Mouse (Mus musculus) midbrain, embryonic 16.5 days (tissue): Measurements from ENCODE around the gene Pik3r1. TPM values are rescaled to one million over a fixed set of nuclear protein-coding genes. Genes with fewer than 3 reads are reported as not detected.

Experiments
- ATAC-seq: fragments of 200-750 bp; cut with Nextera tagmentation; 2 replicates; pipeline ENCODE4 v1.8.0; 2017; ENCODE audit warnings: moderate TSS enrichment
- H3K27ac ChIP-seq: fragments of 300-500 bp; sonication (generic); 2 replicates; pipeline ENCODE4 v1.5.1; 2014; ENCODE audit warnings: mild to moderate bottlenecking, low read length, mixed read lengths
- H3K27me3 ChIP-seq: fragments of 300-500 bp; sonication (generic); 2 replicates; pipeline ENCODE4 v1.6.1; 2014; ENCODE audit warnings: low read depth, low read length, mixed read lengths; ENCODE audit not compliant: control insufficient read depth, insufficient read depth
- H3K36me3 ChIP-seq: fragments of 300-500 bp; sonication (generic); 2 replicates; pipeline ENCODE4 v1.6.1; 2014; ENCODE audit warnings: mild to moderate bottlenecking, low read length, moderate library complexity, mixed read lengths; ENCODE audit not compliant: control insufficient read depth, insufficient read depth
- H3K4me1 ChIP-seq: fragments of 300-500 bp; sonication (generic); 2 replicates; pipeline ENCODE4 v1.6.1; 2014; ENCODE audit warnings: mild to moderate bottlenecking, low read length, mixed read lengths; ENCODE audit not compliant: control insufficient read depth, insufficient read depth
- H3K4me2 ChIP-seq: fragments of 300-500 bp; sonication (generic); 2 replicates; pipeline ENCODE4 v1.6.1; 2014; ENCODE audit warnings: mild to moderate bottlenecking, low read length, mixed read lengths
- H3K4me3 ChIP-seq: fragments of 300-500 bp; sonication (generic); 2 replicates; pipeline ENCODE4 v1.5.1; 2014; ENCODE audit warnings: low read depth, mild to moderate bottlenecking, low read length, moderate library complexity, mixed read lengths
- H3K9ac ChIP-seq: fragments of 300-500 bp; sonication (generic); 2 replicates; pipeline ENCODE4 v1.6.1; 2014; ENCODE audit warnings: low read depth, low read length, mixed read lengths
- H3K9me3 ChIP-seq: fragments of 300-500 bp; sonication (generic); replicated peaks from 2 replicates; pipeline ENCODE4 v1.6.1; 2014; ENCODE audit warnings: mild to moderate bottlenecking, low read length, mixed read lengths; ENCODE audit not compliant: control insufficient read depth, poor library complexity, severe bottlenecking
- WGBS: fragments of 180-500 bp; shearing (Covaris S2); extraction: QIAGEN DNeasy Blood & Tissue Kit; methylation state at CpG from one replicate; pipeline ENCODE4 v1.1.7; 2014; 5-methylcytosine and 5-hydroxymethylcytosine counted together
- polyA plus RNA-seq: library from polyadenylated mRNA; unstranded; fragments of >200 nt; fragmentation: Nextera tagmentation; extraction: Ambion mirVana; gene quantifications from 2 replicates; pipeline ENCODE4 v1.2.1, GENCODE M21; 2015

Gene Pik3r1
- polyA plus RNA-seq, 1 experiment from 2014 or later: 45.7 TPM

GRCm38 (mm10) chr13:101771071-101771470 lies 3.1 kb upstream of the Pik3r1 start:
- Histone ChIP-seq H3K36me3 (no peaks in the 10 kb centered on the region), H3K9me3 (no peaks in the 10 kb centered on the region), H3K27me3 (no peaks in the 10 kb centered on the region), H3K9ac (no peak overlapping the region), H3K4me3 (no peak overlapping the region), H3K27ac (no peak overlapping the region), H3K4me2 (no peak overlapping the region), H3K4me1 (peaks cover 9% of the 10 kb centered on the region)
- ATAC-seq: no peak

DNA sequence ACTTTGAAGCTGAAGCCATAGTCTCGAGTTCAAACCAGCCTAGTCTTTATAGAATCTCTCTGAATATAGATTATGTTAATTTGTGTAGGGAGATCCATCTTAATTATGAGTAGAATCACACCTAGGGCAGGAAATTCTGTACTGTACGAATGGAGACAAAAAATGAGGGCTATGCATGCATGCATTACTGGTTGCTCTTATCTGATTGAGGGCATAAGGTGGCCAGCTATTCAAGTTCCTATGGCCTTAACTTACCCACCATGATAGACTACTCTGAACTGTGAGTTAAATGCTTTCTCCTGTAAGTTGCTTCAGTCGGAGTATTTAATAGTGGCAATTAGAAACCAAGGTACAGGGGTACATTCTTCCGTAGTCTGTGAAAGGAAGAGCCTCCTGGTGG lies 1.9 kb upstream of the Pik3r1 start:
- WGBS: 89% methylated on average over 4 of the region's 4 CpGs
- Histone ChIP-seq H3K27me3 (no peaks in the 10 kb centered on the region), H3K36me3 (no peaks in the 10 kb centered on the region), H3K4me2 (no peak overlapping the region), H3K9me3 (no peaks in the 10 kb centered on the region), H3K4me1 (peaks cover 20% of the 10 kb centered on the region), H3K4me3 (no peak overlapping the region), H3K27ac (no peak overlapping the region), H3K9ac (no peak overlapping the region)
- no peak for ATAC-seq

DNA sequence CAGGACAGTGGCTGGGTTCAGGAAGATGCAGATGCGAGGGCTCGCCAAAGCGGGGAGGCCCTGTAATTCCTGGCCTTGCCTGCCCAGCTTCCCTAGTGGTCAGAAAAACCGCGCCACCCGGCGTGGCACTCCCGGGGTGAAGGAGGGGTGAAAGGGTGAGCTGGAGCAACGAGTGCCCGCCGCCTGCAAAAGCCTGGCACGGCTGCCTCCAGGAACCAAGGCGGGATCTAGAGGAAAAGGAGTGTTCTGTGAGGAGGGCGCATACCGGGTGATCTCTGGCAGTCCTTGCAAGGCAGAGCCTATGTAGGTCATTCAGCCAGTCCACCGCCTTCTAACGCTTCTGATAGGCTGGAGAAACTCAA lies 594 bp upstream of the Pik3r1 start:
- WGBS: under 1% methylated on average over 17 of the region's 17 CpGs
- peak overlapping the region; percentile 82 for H3K4me2 ChIP-seq

DNA sequence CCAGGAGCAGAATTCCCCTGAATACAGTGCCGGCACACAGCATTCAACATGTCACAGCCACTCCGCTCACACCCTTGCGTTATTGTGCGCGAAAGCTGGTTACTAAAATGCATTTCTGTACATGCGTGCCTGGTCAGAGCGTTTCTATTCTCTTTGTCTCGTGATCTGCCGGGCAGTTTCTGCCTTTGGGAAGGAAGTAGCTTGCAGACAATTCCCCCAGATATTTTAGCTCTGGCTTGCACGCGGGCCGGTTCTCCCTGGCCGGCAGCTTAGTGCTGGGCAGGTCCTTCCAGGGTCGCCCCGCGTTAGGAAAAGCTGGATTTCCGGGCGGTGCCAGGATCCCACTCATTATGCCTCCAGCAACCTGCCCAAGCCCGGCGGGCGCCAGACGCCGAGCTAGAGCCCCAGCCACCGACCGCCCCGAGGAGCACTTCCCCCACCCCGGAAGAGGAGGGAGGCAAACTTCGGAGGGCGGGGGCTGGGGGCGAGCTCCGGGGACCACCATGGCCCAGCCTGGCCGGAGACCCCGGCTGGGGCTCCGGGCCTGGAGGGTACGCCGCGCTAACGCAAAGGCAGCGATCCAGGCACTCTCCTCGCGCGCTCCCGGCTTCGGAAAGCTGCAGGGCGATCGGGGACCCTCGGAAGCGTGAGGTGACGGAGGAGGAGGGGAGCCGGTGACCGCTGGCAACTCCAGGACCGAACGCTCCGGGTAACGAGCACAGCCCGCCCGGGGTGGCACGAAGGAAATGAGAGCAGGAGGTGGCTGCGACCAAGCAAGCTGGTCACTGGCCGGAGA lies 806 bp downstream of the Pik3r1 start:
- peak overlapping the region; percentile 95 for H3K9ac ChIP-seq
- H3K4me1 ChIP-seq: peaks cover 30% of the 10 kb centered on the region
- WGBS: under 1% methylated on average over 57 of the region's 60 CpGs
- H3K36me3 ChIP-seq: no peaks in the 10 kb centered on the region
- no peaks in the 10 kb centered on the region for H3K27me3 ChIP-seq
- no peaks in the 10 kb centered on the region for H3K9me3 ChIP-seq
- H3K27ac ChIP-seq: peak overlapping the region; percentile 97
- H3K4me3 ChIP-seq: peak overlapping the region; percentile 90
- peak overlapping the region; percentile 86 for H3K4me2 ChIP-seq
- peak; percentile 58 for ATAC-seq

More for the DNA sequence above, 594 bp upstream of the Pik3r1 start:
- no peaks in the 10 kb centered on the region for H3K36me3 ChIP-seq
- H3K27me3 ChIP-seq: no peaks in the 10 kb centered on the region
- H3K9me3 ChIP-seq: no peaks in the 10 kb centered on the region
- peak overlapping the region; percentile 76 for H3K9ac ChIP-seq
- H3K27ac ChIP-seq: peak overlapping the region; percentile 97
- H3K4me3 ChIP-seq: peak overlapping the region; percentile 90
- peak; percentile 56 for ATAC-seq
- H3K4me1 ChIP-seq: peaks cover 30% of the 10 kb centered on the region

DNA sequence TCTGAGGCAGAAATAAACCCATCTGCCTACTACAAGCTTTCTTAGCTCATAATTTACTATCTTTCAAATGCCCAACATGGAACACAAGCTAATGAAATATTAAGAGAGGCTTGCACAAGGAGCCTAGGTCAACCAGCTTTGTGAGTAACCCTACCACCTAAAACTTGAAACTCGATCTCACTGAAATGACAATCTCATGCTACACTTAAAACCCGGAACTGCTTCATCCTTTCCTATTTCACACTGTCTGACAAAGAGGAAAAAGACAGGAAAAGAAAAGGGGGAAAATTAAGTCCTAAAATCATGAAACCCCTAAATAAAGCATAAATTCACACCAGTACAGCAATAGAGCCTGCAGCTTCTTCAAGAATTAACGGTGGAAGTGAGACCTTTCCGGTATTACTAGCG lies 1.4 kb downstream of the Pik3r1 start:
- WGBS: 0% methylated on average over 5 of the region's 5 CpGs
- no peak for ATAC-seq

DNA sequence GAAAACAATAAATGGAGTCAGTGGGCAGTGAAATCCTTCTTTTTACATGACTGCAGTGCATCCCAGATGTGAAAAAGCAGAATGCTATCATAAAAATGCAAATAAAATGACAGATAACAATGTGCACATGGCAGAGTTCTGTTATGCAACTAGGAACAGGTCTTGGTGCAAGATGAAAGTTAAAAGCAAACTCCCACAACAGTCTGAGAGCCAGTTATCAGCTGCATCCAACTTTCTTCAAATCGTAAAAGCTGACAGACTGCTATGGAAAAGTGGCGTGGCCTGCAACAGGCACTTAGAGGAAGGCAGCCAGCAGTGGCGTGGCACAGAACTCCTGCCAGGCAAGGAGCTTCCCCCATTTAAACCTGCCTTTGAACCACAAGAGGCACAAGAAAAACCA lies 2.0 kb downstream of the Pik3r1 start:
- H3K9me3 ChIP-seq: no peaks in the 10 kb centered on the region
- H3K4me3 ChIP-seq: peak overlapping the region; percentile 90
- peak overlapping the region; percentile 95 for H3K9ac ChIP-seq
- WGBS: 28% methylated on average over 3 of the region's 3 CpGs
- peak overlapping the region; percentile 86 for H3K4me2 ChIP-seq
- ATAC-seq: no peak
- H3K36me3 ChIP-seq: no peaks in the 10 kb centered on the region
- H3K27me3 ChIP-seq: no peaks in the 10 kb centered on the region
- H3K27ac ChIP-seq: no peak overlapping the region
- peaks cover 35% of the 10 kb centered on the region for H3K4me1 ChIP-seq

More for the DNA sequence above, 1.4 kb downstream of the Pik3r1 start:
- peaks cover 31% of the 10 kb centered on the region for H3K4me1 ChIP-seq
- no peaks in the 10 kb centered on the region for H3K9me3 ChIP-seq
- H3K27ac ChIP-seq: peak overlapping the region; percentile 97
- no peaks in the 10 kb centered on the region for H3K36me3 ChIP-seq
- peak overlapping the region; percentile 86 for H3K4me2 ChIP-seq
- H3K4me3 ChIP-seq: peak overlapping the region; percentile 90
- H3K9ac ChIP-seq: peak overlapping the region; percentile 95
- no peaks in the 10 kb centered on the region for H3K27me3 ChIP-seq

DNA sequence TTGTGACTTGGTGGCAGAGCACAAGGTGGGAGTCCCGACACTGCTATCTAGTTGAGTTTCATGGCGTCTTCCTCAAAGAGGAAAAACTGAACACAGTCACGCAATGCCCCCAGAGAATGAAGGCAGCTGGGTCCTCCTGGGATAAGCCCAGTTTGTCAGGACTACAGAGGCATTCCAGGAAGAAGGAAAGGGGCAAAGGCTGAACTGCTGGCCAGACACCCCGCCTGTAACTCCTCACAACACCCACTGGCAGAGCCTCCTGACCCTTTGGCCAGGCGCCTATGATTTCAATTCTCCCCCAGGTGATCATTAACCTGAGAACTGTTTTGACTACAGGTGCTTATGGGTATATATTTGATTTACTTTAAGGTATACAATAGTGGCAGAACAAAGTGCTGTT lies 3.9 kb downstream of the Pik3r1 start:
- Histone ChIP-seq H3K4me3 (no peak overlapping the region), H3K4me1 (peaks cover 52% of the 10 kb centered on the region), H3K27me3 (no peaks in the 10 kb centered on the region), H3K9ac (peak overlapping the region; percentile 2; the same call in 1 of the 2 replicates), H3K9me3 (no peaks in the 10 kb centered on the region), H3K36me3 (no peaks in the 10 kb centered on the region), H3K4me2 (peak overlapping the region; percentile 32), H3K27ac (no peak overlapping the region)
- WGBS: 77% methylated on average over 5 of the region's 5 CpGs
- ATAC-seq: no peak

- 62% methylated on average over 9 of the region's 9 CpGs for WGBS
- Histone ChIP-seq H3K9ac (0 out of 2 replicates have a peak overlapping the region, but pooled peaks have one; percentile 2), H3K27ac (no peak overlapping the region), H3K36me3 (no peaks in the 10 kb centered on the region), H3K4me2 (peak overlapping the region; percentile 32), H3K27me3 (no peaks in the 10 kb centered on the region), H3K4me3 (no peak overlapping the region), H3K4me1 (peaks cover 50% of the 10 kb centered on the region), H3K9me3 (no peaks in the 10 kb centered on the region)
- ATAC-seq: no peak
Observed at GRCm38 (mm10) chr13:101763676-101764075, 4.3 kb downstream of the Pik3r1 start.

GRCm38 (mm10) chr13:101763149-101763548 lies 4.9 kb downstream of the Pik3r1 start:
- H3K4me2 ChIP-seq: no peak overlapping the region
- no peak overlapping the region for H3K4me3 ChIP-seq
- no peak overlapping the region for H3K27ac ChIP-seq
- H3K27me3 ChIP-seq: no peaks in the 10 kb centered on the region
- no peak for ATAC-seq
- WGBS: 87% methylated on average over 5 of the region's 5 CpGs
- 0 out of 2 replicates have a peak overlapping the region, but pooled peaks have one; percentile 6 for H3K9ac ChIP-seq
- peaks cover 50% of the 10 kb centered on the region for H3K4me1 ChIP-seq
- H3K36me3 ChIP-seq: no peaks in the 10 kb centered on the region
- H3K9me3 ChIP-seq: no peaks in the 10 kb centered on the region
